In genomic region chr1:193129786-193130455, GRCm38 (mm10) we compare ENCODE assay signal across 7 mouse cellular contexts. TPM values are rescaled to one million over a fixed set of nuclear protein-coding genes. Genes with fewer than 3 reads are reported as not detected.
A peak's percentile ranks its signal among the peaks of the same experiment; 100 is the strongest.
DNase-seq lines count a peak whose midpoint lies in the region; ATAC-seq lines count a peak whose summit lies in the region.

TSS of gene Diexf (minus strand) at chr1:193130272.

- peak; percentile 99 for DNase-seq in adrenal gland, postnatal 25 days
- peak; percentile 99 for DNase-seq in heart, adult 11 months
- DNase-seq in kidney, adult 18-20 months = peak; percentile 97
- DNase-seq in limb, embryonic 11.5 days (ENCODE audit: low spot score) = peak; percentile 100
- peak; percentile 100 for DNase-seq in midbrain, embryonic 14.5 days
- peak; percentile 91 to 95 for DNase-seq in spleen, adult 18-20 months

- H3K27ac ChIP-seq in embryonic facial prominence, embryonic 12.5 days = no peak within 1 kb of the TSS
- no peak within 1 kb of the TSS; the same call in 1 of the 2 replicates for H3K27ac ChIP-seq in limb, embryonic 11.5 days (replicated peaks; ENCODE audit: low read depth, low read length)
- peak within 1 kb of the TSS; percentile 83 for H3K27ac ChIP-seq in midbrain, embryonic 14.5 days (replicated peaks; ENCODE audit: low read depth, low read length)

- WGBS in embryonic facial prominence, embryonic 12.5 days = under 1% methylated on average over 61 of the region's 61 CpGs
- WGBS in limb, embryonic 11.5 days = under 1% methylated on average over 61 of the region's 61 CpGs
- WGBS in midbrain, embryonic 14.5 days = under 1% methylated on average over 61 of the region's 61 CpGs

- no peaks in the 10 kb centered on the region for H3K9me3 ChIP-seq in embryonic facial prominence, embryonic 12.5 days
- no peaks in the 10 kb centered on the region for H3K9me3 ChIP-seq in limb, embryonic 11.5 days (ENCODE audit: control insufficient read depth, low read length)
- no peaks in the 10 kb centered on the region for H3K9me3 ChIP-seq in midbrain, embryonic 14.5 days (ENCODE audit: control insufficient read depth, low read length)

- peak; percentile 88 for ATAC-seq in embryonic facial prominence, embryonic 12.5 days (ENCODE audit: insufficient number of reproducible peaks, insufficient read depth, low FRiP score, low TSS enrichment)
- ATAC-seq in limb, embryonic 11.5 days (ENCODE audit: insufficient number of reproducible peaks, low FRiP score, low TSS enrichment, low read depth) = peak; percentile 86
- peak; percentile 93 for ATAC-seq in midbrain, embryonic 14.5 days (ENCODE audit: low FRiP score, low TSS enrichment)

- peak within 1 kb of the TSS; percentile 87 for H3K9ac ChIP-seq in embryonic facial prominence, embryonic 12.5 days
- H3K9ac ChIP-seq in limb, embryonic 11.5 days (ENCODE audit: low read length) = peak within 1 kb of the TSS; percentile 85
- peak within 1 kb of the TSS; percentile 84 for H3K9ac ChIP-seq in midbrain, embryonic 14.5 days (replicated peaks; ENCODE audit: low read length)

- peak within 1 kb of the TSS; percentile 63 for H3K4me2 ChIP-seq in embryonic facial prominence, embryonic 12.5 days (replicated peaks)
- peak within 1 kb of the TSS; percentile 43 for H3K4me2 ChIP-seq in limb, embryonic 11.5 days (ENCODE audit: low read depth, severe bottlenecking)
- H3K4me2 ChIP-seq in midbrain, embryonic 14.5 days (ENCODE audit: low read length) = peak within 1 kb of the TSS; percentile 68

- no peaks in the 10 kb centered on the region for H3K27me3 ChIP-seq in embryonic facial prominence, embryonic 12.5 days
- H3K27me3 ChIP-seq in limb, embryonic 11.5 days (ENCODE audit: control insufficient read depth, insufficient read depth, low read length) = no peaks in the 10 kb centered on the region
- no peaks in the 10 kb centered on the region for H3K27me3 ChIP-seq in midbrain, embryonic 14.5 days (ENCODE audit: control insufficient read depth, insufficient read depth, low read length)

- H3K4me1 ChIP-seq in embryonic facial prominence, embryonic 12.5 days = peaks cover 7% of the 10 kb centered on the region
- peaks cover 5% of the 10 kb centered on the region; the same call in 1 of the 2 replicates for H3K4me1 ChIP-seq in limb, embryonic 11.5 days (ENCODE audit: control insufficient read depth, insufficient read depth, low read length)
- peaks cover 10% of the 10 kb centered on the region for H3K4me1 ChIP-seq in midbrain, embryonic 14.5 days (ENCODE audit: control insufficient read depth, insufficient read depth, low read length)

- peaks cover 21% of the 10 kb centered on the region for H3K36me3 ChIP-seq in embryonic facial prominence, embryonic 12.5 days
- H3K36me3 ChIP-seq in limb, embryonic 11.5 days (ENCODE audit: control insufficient read depth, insufficient read depth, low read length) = peaks cover 6% of the 10 kb centered on the region; the same call in 1 of the 2 replicates
- H3K36me3 ChIP-seq in midbrain, embryonic 14.5 days (ENCODE audit: control insufficient read depth, insufficient read depth, low read length) = peaks cover 22% of the 10 kb centered on the region

- peak within 1 kb of the TSS; percentile 98 for H3K4me3 ChIP-seq in embryonic facial prominence, embryonic 12.5 days
- H3K4me3 ChIP-seq in limb, embryonic 11.5 days (ENCODE audit: low read depth, low read length) = peak within 1 kb of the TSS; percentile 98
- H3K4me3 ChIP-seq in midbrain, embryonic 14.5 days (replicated peaks; ENCODE audit: low read depth, low read length) = peak within 1 kb of the TSS; percentile 96

RNA-seq across cellular contexts. Expression of gene Diexf, which starts in this region (rescaled TPM):
- total RNA-seq in adrenal gland, postnatal 25 days (2021) = 23.3 and 23.4 TPM in 2 replicates
- polyA plus RNA-seq in embryonic facial prominence, embryonic 12.5 days (2016; fragmentation: Nextera tagmentation; extraction: Ambion mirVana) = 9.0 and 10.4 TPM in 2 replicates
- 12.2 and 13.3 TPM in 2 replicates for polyA plus RNA-seq in limb, embryonic 11.5 days (2014; fragmentation: Nextera tagmentation; extraction: Ambion mirVana)
- polyA plus RNA-seq in midbrain, embryonic 14.5 days (2014; fragmentation: Nextera tagmentation; extraction: Ambion mirVana) = 7.5 and 10.0 TPM in 2 replicates
